Mouse (Mus musculus) cortical plate, adult 2 months (tissue): ENCODE measurements around the gene Wdr95.

Source experiments
- CTCF ChIP-seq: fragments of 200-500 bp; IDR thresholded peaks from 2 replicates; pipeline ENCODE4 v1.5.1; 2011; ENCODE audit warnings: mild to moderate bottlenecking, control low read depth, low read length; ENCODE audit not compliant: insufficient read depth; ENCODE audit errors: extremely low read depth
- POLR2A ChIP-seq: fragments of 200-500 bp; IDR thresholded peaks from 2 replicates; pipeline ENCODE4 v1.6.1; 2011; ENCODE audit warnings: mild to moderate bottlenecking, low read length, control low read depth; ENCODE audit not compliant: insufficient read depth; ENCODE audit errors: extremely low read depth

DNA sequence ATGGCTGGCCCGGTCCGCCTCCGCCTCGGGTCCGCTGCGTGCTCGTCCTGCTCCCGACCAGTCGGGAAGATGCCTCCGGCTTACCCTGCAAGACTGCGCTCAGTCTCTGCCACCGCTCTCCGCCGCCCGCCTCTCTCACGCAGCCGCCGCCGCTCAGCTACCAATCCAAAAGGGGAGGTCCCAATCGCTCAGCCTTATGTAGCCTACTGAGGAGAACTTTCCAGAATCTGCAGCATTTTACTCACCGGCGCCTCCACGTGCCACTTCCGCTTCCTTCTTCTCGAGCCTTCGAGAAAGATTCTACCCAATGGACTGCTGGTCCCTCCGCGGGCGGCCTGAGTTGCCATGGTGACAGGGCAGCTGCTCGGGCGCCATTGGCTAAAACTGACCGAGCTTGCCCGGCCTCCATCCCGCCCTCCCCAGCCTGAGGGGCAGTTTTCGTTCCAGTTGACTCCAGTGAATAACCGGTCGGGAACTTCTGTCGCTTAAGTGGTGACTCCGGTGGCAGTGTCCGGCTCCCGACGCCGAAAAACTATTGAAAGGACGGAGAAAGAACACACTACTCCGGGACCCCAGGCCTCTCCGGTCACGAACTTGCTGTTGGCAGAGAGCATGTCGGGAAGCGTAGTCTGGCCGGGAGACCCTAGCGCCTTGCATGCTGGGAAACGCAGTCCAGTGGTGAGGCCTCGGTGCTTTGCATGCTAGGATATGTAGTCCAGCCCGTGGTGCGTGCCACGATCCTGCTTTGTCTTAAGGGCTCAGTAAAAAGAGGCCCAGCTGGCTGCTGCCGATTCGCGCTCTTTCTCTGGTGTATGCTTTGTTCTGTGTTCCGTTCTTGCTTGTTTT lies 107.8 kb downstream of the Wdr95 start, which contains the start of gene Hsph1:
- TF ChIP-seq POLR2A (peak; percentile 99), CTCF (no peak)
